ENCODE assay signal across 9 mouse cellular contexts in genomic region chr11:95688981-95689380, GRCm38 (mm10). TPM values are rescaled to one million over a fixed set of nuclear protein-coding genes. Genes with fewer than 3 reads are reported as not detected.
DNase-seq lines count a peak whose midpoint lies in the region; ATAC-seq and TF ChIP-seq lines count a peak whose summit lies in the region.
"Had no signal": no experiment of that assay in that cellular context is flagged by ENCODE, and none has a peak within 500 bp of the region (broad histone marks: within the 10 kb centered on the region; RNA-seq: fewer than 3 reads in every experiment).

No protein-coding gene starts in this region.

- H3K9ac ChIP-seq in kidney, postnatal 0 days (ENCODE audit: low read depth, low read length), result no peak overlapping the region
- H3K9ac ChIP-seq in midbrain, embryonic 16.5 days (ENCODE audit: low read depth, low read length), result no peak overlapping the region
- H3K9ac ChIP-seq: neural tube, embryonic 13.5 days had no signal

- WGBS in kidney, postnatal 0 days, result 52% methylated on average over 7 of the region's 7 CpGs
- 78% methylated on average over 7 of the region's 7 CpGs for WGBS in midbrain, embryonic 16.5 days

- no peak for ATAC-seq in kidney, postnatal 0 days (replicated peaks; ENCODE audit: low FRiP score, low read depth)
- peak; percentile 46 for ATAC-seq in megakaryocyte, adult 5-6 weeks (ENCODE audit: poor library complexity, severe bottlenecking)
- ATAC-seq in midbrain, embryonic 16.5 days, result no peak

- H3K27me3 ChIP-seq in kidney, postnatal 0 days (ENCODE audit: insufficient read depth, low read length), result no peaks in the 10 kb centered on the region
- H3K27me3 ChIP-seq in midbrain, embryonic 16.5 days (ENCODE audit: control insufficient read depth, insufficient read depth, low read depth, low read length), result no peaks in the 10 kb centered on the region
- H3K27me3 ChIP-seq: neural tube, embryonic 13.5 days had no signal

- no peak overlapping the region for H3K4me2 ChIP-seq in kidney, postnatal 0 days (ENCODE audit: low read length)
- no peak overlapping the region for H3K4me2 ChIP-seq in midbrain, embryonic 16.5 days (ENCODE audit: low read length)
- H3K4me2 ChIP-seq: neural tube, embryonic 13.5 days had no signal

- 0 out of 2 replicates have a peak, but pooled peaks cover 3% of the 10 kb centered on the region for H3K4me1 ChIP-seq in kidney, postnatal 0 days (replicated peaks; ENCODE audit: insufficient read depth, low read length)
- no peaks in the 10 kb centered on the region for H3K4me1 ChIP-seq in midbrain, embryonic 16.5 days (ENCODE audit: control insufficient read depth, insufficient read depth, low read length)
- H3K4me1 ChIP-seq: neural tube, embryonic 13.5 days had no signal

- no peak overlapping the region for H3K4me3 ChIP-seq in kidney, postnatal 0 days (replicated peaks; ENCODE audit: low read depth, low read length)
- H3K4me3 ChIP-seq in midbrain, embryonic 16.5 days (ENCODE audit: low read depth, low read length), result no peak overlapping the region
- H3K4me3 ChIP-seq: neural tube, embryonic 13.5 days had no signal

- H3K36me3 ChIP-seq in kidney, postnatal 0 days (ENCODE audit: insufficient read depth, low read length), result no peaks in the 10 kb centered on the region
- H3K36me3 ChIP-seq in midbrain, embryonic 16.5 days (ENCODE audit: control insufficient read depth, insufficient read depth, low read length), result no peaks in the 10 kb centered on the region
- H3K36me3 ChIP-seq: neural tube, embryonic 13.5 days had no signal

- H3K9me3 ChIP-seq in kidney, postnatal 0 days (replicated peaks; ENCODE audit: low read length), result no peaks in the 10 kb centered on the region
- no peaks in the 10 kb centered on the region for H3K9me3 ChIP-seq in midbrain, embryonic 16.5 days (replicated peaks; ENCODE audit: control insufficient read depth, low read length, poor library complexity, severe bottlenecking)
- H3K9me3 ChIP-seq: neural tube, embryonic 13.5 days had no signal

- DNase-seq in kidney, postnatal 0 days (ENCODE audit: low spot score), result no peak
- no peak for DNase-seq in kidney, adult 18-20 months
- DNase-seq in c-Kit-positive CD71-positive TER-119-positive erythroid progenitor cells, embryonic 14.5 days (ENCODE audit: low spot score), result peak; percentile 58
- DNase-seq in induced T-regulatory cell, adult 2 months (ENCODE audit: low read depth), result peak; percentile 44
- no peak for DNase-seq in testis, postnatal 10 days (ENCODE audit: low spot score)
- no peak for DNase-seq in ovary, adult 18-20 months (ENCODE audit: low spot score)

- no peak for TF ChIP-seq CTCF in kidney, postnatal 0 days (IDR thresholded peaks at IDR 0.05; ENCODE audit: low read depth)

- peak overlapping the region; percentile 75 for H3K27ac ChIP-seq in kidney, postnatal 0 days
- no peak overlapping the region for H3K27ac ChIP-seq in midbrain, embryonic 16.5 days (ENCODE audit: low read length)
- H3K27ac ChIP-seq: neural tube, embryonic 13.5 days had no signal

RNA-seq across cellular contexts. Expression of gene Phb, which starts 22.2 kb away (rescaled TPM):
- polyA plus RNA-seq in kidney, postnatal 0 days (2015; fragmentation: Nextera tagmentation; extraction: Ambion mirVana), result 318 and 344 TPM in 2 replicates
- 20.6 and 20.7 TPM in 2 replicates for total RNA-seq in megakaryocyte, adult 5-6 weeks (2015)
- total RNA-seq in megakaryocyte, adult 5-6 weeks (2017), result 33.9 and 40.9 TPM in 2 replicates
- 195 and 197 TPM in 2 replicates for polyA plus RNA-seq in midbrain, embryonic 16.5 days (2015; fragmentation: Nextera tagmentation; extraction: Ambion mirVana)

RNA-seq across cellular contexts. Expression of gene Zfp652, which starts 23.5 kb away (rescaled TPM):
- 14.8 and 17.1 TPM in 2 replicates for polyA plus RNA-seq in kidney, postnatal 0 days (2015; fragmentation: Nextera tagmentation; extraction: Ambion mirVana)
- total RNA-seq in megakaryocyte, adult 5-6 weeks (2015), result 32.0 and 41.3 TPM in 2 replicates
- total RNA-seq in megakaryocyte, adult 5-6 weeks (2017), result 20.6 and 28.1 TPM in 2 replicates
- 21.1 and 26.3 TPM in 2 replicates for polyA plus RNA-seq in midbrain, embryonic 16.5 days (2015; fragmentation: Nextera tagmentation; extraction: Ambion mirVana)

RNA-seq across cellular contexts. Expression of gene B130006D01Rik, which starts 34.4 kb away (rescaled TPM):
- polyA plus RNA-seq in kidney, postnatal 0 days (2015; fragmentation: Nextera tagmentation; extraction: Ambion mirVana), result 0.22 and 0.42 TPM in 2 replicates
- 1.3 and 2.7 TPM in 2 replicates for total RNA-seq in megakaryocyte, adult 5-6 weeks (2015)
- 1.8 and 2.2 TPM in 2 replicates for total RNA-seq in megakaryocyte, adult 5-6 weeks (2017)
- 1.3 and 1.4 TPM in 2 replicates for polyA plus RNA-seq in midbrain, embryonic 16.5 days (2015; fragmentation: Nextera tagmentation; extraction: Ambion mirVana)

Comparison
In these comparisons a context has a peak if more than half of its experiments do, and no peak if none do; other contexts are left out.
1. DNase-seq: peak in c-Kit-positive CD71-positive TER-119-positive erythroid progenitor cells, embryonic 14.5 days (single experiment) and induced T-regulatory cell, adult 2 months (single experiment); none in kidney, postnatal 0 days (single experiment), kidney, adult 18-20 months (single experiment), testis, postnatal 10 days (single experiment) and ovary, adult 18-20 months (single experiment).